Comparison of ENCODE assay signal across 8 mouse cellular contexts in the genomic region with DNA sequence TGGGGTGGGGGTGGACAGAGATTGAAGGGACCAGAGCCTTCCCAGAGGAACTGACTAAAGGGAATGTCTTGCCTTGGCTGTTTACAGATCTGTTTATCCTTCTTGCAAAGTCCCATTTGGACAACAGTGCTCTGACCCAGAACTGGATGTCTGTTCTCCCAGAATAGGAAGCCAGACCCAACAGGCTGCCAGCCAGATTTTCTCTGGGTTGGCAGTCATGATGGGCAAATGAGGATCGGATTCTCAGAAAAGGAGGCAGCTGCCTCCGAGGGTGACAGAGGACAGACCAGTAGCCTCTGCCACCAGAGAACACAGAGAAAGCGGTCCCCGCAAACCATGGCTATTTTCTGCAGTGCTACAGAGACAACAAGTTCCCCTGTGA. TPM values are rescaled to one million over a fixed set of nuclear protein-coding genes. Genes with fewer than 3 reads are reported as not detected.
DNase-seq lines count a peak whose midpoint lies in the region; ATAC-seq and TF ChIP-seq lines count a peak whose summit lies in the region.

No protein-coding gene starts in this region.

- no peak for ATAC-seq in megakaryocyte-erythroid progenitor cell, adult 5-6 weeks (replicated peaks; ENCODE audit: low FRiP score, low TSS enrichment, poor library complexity, severe bottlenecking)

- H3K4me3 ChIP-seq in left cerebral cortex, adult 2 months, result peak overlapping the region; percentile 34
- H3K4me3 ChIP-seq in cerebellum, adult 2 months (replicated peaks; ENCODE audit: insufficient read depth, low read depth, low read length), result peak overlapping the region; percentile 43

- intact Hi-C loops in left cerebral cortex, adult 2 months (cut with DNase I), result no loop called here

- peak overlapping the region; percentile 83 for H3K27ac ChIP-seq in left cerebral cortex, adult 2 months
- peak overlapping the region; percentile 84; the same call in 1 of the 2 replicates for H3K27ac ChIP-seq in cerebellum, adult 2 months (ENCODE audit: insufficient read depth, low read length)

- no peaks in the 10 kb centered on the region for H3K27me3 ChIP-seq in cerebellum, adult 2 months (ENCODE audit: control insufficient read depth, insufficient read depth, low read length)

- 4% methylated on average over 4 of the region's 4 CpGs for WGBS in cerebellum, adult 2 months

- TF ChIP-seq CTCF in left cerebral cortex, adult 2 months (IDR thresholded peaks at IDR 0.05), result no peak
- no peak for TF ChIP-seq CTCF in cerebellum, adult 2 months (IDR thresholded peaks at IDR 0.05; ENCODE audit: borderline replicate concordance, insufficient read depth, low read depth, low read length)

- peak in 1 of 2 experiments; percentile 28 for DNase-seq in left cerebral cortex, adult 2 months (ENCODE audit: extremely low spot score in 1 of 2, low spot score in 2 of 2)
- no peak for DNase-seq in left cerebral cortex, adult 11 months (ENCODE audit: low spot score)
- peak; percentile 79 to 87 for DNase-seq in cerebellum, adult 2 months
- peak; percentile 81 to 83 for DNase-seq in gastrocnemius, adult 8-10 months (ENCODE audit: low spot score in 2 of 2)
- peak; percentile 29 for DNase-seq in kidney, postnatal 14 days
- peak; percentile 57 for DNase-seq in lung, postnatal 14 days
- DNase-seq in spleen, adult 18-20 months, result no peak

- TF ChIP-seq POLR2A in cerebellum, adult 2 months (IDR thresholded peaks at IDR 0.05; ENCODE audit: borderline replicate concordance, insufficient read depth, low read length), result peak; percentile 21; the same call in 1 of the 2 replicates

- peaks cover 27% of the 10 kb centered on the region for H3K4me1 ChIP-seq in cerebellum, adult 2 months (ENCODE audit: control insufficient read depth, insufficient read depth, low read length)

RNA-seq across cellular contexts. Expression of a gene that starts 3.7 kb away (rescaled TPM):
- total RNA-seq in left cerebral cortex, adult 2 months (2021), result 100 to 1,000 TPM; 177 to 202 TPM
- polyA plus RNA-seq in cerebellum, adult 2 months (2012; rRNA removed), result 1,317 and 1,324 TPM in 2 replicates
- total RNA-seq in gastrocnemius, adult 8-10 months (2022), result 100 to 1,000 TPM in 3 of 4 experiments, 10 to 100 TPM in 1; 94.4 to 242 (median 133) TPM
- total RNA-seq in megakaryocyte-erythroid progenitor cell, adult 5-6 weeks (2014; fragmentation: Nextera tagmentation), result not detected in 2 replicates
- total RNA-seq in megakaryocyte-erythroid progenitor cell, adult 5-6 weeks (2017), result not detected in 2 replicates

RNA-seq across cellular contexts. Expression of a gene that starts 41.8 kb away (rescaled TPM):
- 10 to 100 TPM; 87.0 to 97.9 TPM for total RNA-seq in left cerebral cortex, adult 2 months (2021)
- 203 and 218 TPM in 2 replicates for polyA plus RNA-seq in cerebellum, adult 2 months (2012; rRNA removed)
- 10 to 100 TPM; 42.0 to 46.5 (median 45.9) TPM for total RNA-seq in gastrocnemius, adult 8-10 months (2022)
- 212 and 229 TPM in 2 replicates for total RNA-seq in megakaryocyte-erythroid progenitor cell, adult 5-6 weeks (2014; fragmentation: Nextera tagmentation)
- total RNA-seq in megakaryocyte-erythroid progenitor cell, adult 5-6 weeks (2017), result 42.7 and 68.1 TPM in 2 replicates

RNA-seq across cellular contexts. Expression of a gene that starts 50.2 kb away (rescaled TPM):
- total RNA-seq in left cerebral cortex, adult 2 months (2021), result 10 to 100 TPM; 34.8 to 35.0 TPM
- polyA plus RNA-seq in cerebellum, adult 2 months (2012; rRNA removed), result 21.3 and 22.8 TPM in 2 replicates
- 10 to 100 TPM; 57.3 to 63.3 (median 62.0) TPM for total RNA-seq in gastrocnemius, adult 8-10 months (2022)
- total RNA-seq in megakaryocyte-erythroid progenitor cell, adult 5-6 weeks (2014; fragmentation: Nextera tagmentation), result 102 and 106 TPM in 2 replicates
- 128 and 135 TPM in 2 replicates for total RNA-seq in megakaryocyte-erythroid progenitor cell, adult 5-6 weeks (2017)

Comparison
In these comparisons a context has a peak if more than half of its experiments do, and no peak if none do; other contexts are left out.
1. DNase-seq: peak in cerebellum, adult 2 months (2 of 2), gastrocnemius, adult 8-10 months (2 of 2), kidney, postnatal 14 days (single experiment) and lung, postnatal 14 days (single experiment); none in left cerebral cortex, adult 11 months (single experiment) and spleen, adult 18-20 months (0 of 2).
2. RNA of a gene that starts 3.7 kb away (total RNA-seq): 177 to 202 TPM in left cerebral cortex, adult 2 months and 94.4 to 242 TPM in gastrocnemius, adult 8-10 months; not detected in megakaryocyte-erythroid progenitor cell, adult 5-6 weeks; every median in the first group is over 10 times any median in the second.